Comparison of ENCODE assay signal across 7 mouse cellular contexts in the genomic region with DNA sequence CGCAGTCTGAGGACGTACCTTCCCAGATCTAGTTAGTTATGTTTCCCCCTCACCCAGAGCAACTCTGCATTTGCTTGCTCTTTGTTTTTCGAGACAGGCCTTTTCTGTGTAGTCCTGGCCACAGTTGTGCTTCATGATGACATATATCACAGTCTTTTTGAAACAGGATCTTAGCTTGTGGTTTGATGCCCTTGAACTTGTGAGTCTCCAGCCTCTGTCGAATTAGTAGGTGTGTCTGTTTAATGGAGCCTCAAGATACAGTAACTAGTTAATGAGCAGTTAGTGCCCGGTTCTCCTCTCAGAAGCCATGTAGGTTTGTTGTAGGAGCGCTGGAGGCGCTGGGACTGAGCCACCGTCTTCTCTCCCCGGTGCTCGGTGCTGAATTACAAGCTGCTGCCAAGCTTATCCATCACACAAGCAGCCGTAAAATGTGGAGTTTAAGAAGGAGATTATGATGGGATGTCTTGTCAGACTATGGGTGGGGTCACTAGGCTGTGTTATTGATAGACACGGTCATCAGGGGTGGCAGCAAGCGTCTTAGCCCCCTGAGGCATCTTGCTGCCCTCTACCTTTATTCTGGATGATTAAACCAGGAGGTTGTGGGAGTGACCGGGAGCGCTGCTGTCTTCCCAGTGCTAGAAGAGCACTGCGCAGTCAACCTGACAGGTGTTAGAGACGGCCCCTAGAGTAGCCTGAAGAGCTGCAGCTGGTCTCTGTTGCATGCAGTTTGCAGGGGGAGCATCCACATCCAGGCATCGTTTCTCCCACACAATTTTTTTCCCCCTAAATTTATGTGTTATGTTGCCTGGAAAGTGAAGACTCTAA. TPM values are rescaled to one million over a fixed set of nuclear protein-coding genes. Genes with fewer than 3 reads are reported as not detected.
A peak's percentile ranks its signal among the peaks of the same experiment; 100 is the strongest.
DNase-seq lines count a peak whose midpoint lies in the region; ATAC-seq lines count a peak whose summit lies in the region.

No protein-coding gene starts in this region.

- no peaks in the 10 kb centered on the region for H3K36me3 ChIP-seq in kidney, embryonic 16.5 days (ENCODE audit: insufficient read depth, low read length)

- no peaks in the 10 kb centered on the region for H3K27me3 ChIP-seq in kidney, embryonic 16.5 days (ENCODE audit: insufficient read depth, low read length)

- no peak for DNase-seq in kidney, adult 9 months
- DNase-seq in 416B (ENCODE audit: low read depth) (peak; percentile 86), MEL-GATA-1-ER (ENCODE audit: extremely low read depth, low read depth) (peak; percentile 54)
- DNase-seq in induced T-regulatory cell, adult 2 months (ENCODE audit: low read depth) = peak; percentile 32
- DNase-seq in layer of hippocampus, adult 8-10 months (ENCODE audit: low spot score in 2 of 2) = no peak
- no peak for DNase-seq in embryo, embryonic 9.5 days (ENCODE audit: extremely low spot score)

- H3K27ac ChIP-seq in kidney, embryonic 16.5 days (ENCODE audit: low read length) = peak overlapping the region; percentile 21; the same call in 1 of the 2 replicates

- no peaks in the 10 kb centered on the region for H3K9me3 ChIP-seq in kidney, embryonic 16.5 days (ENCODE audit: low read length)

- no peak overlapping the region for H3K9ac ChIP-seq in kidney, embryonic 16.5 days (replicated peaks; ENCODE audit: low read length)

- 28% methylated on average over 18 of the region's 18 CpGs for WGBS in kidney, embryonic 16.5 days

- peaks cover 50% of the 10 kb centered on the region for H3K4me1 ChIP-seq in kidney, embryonic 16.5 days (ENCODE audit: insufficient read depth, low read length)

- H3K4me2 ChIP-seq in kidney, embryonic 16.5 days (replicated peaks; ENCODE audit: low read depth, low read length) = peak overlapping the region; percentile 14; the same call in 1 of the 2 replicates

- ATAC-seq in kidney, embryonic 16.5 days (ENCODE audit: low FRiP score, low TSS enrichment) = peak; percentile 57

- no peak overlapping the region for H3K4me3 ChIP-seq in kidney, embryonic 16.5 days (ENCODE audit: low read length)

RNA-seq across cellular contexts. Expression of a gene that starts 28.1 kb away (rescaled TPM):
- polyA plus RNA-seq in kidney, embryonic 16.5 days (2015; fragmentation: Nextera tagmentation; extraction: Ambion mirVana) = 47.1 and 56.8 TPM in 2 replicates
- 100 to 1,000 TPM; 467 to 536 (median 508) TPM for total RNA-seq in layer of hippocampus, adult 8-10 months (2022)

Comparison
In these comparisons a context has a peak if more than half of its experiments do, and no peak if none do; other contexts are left out.
1. DNase-seq: peak in 416B (single experiment), MEL-GATA-1-ER (single experiment) and induced T-regulatory cell, adult 2 months (single experiment); none in kidney, adult 9 months (single experiment), layer of hippocampus, adult 8-10 months (0 of 2) and embryo, embryonic 9.5 days (single experiment).